Mouse (Mus musculus) left cerebral cortex, adult 8-10 months (tissue): ENCODE results near the gene Xrcc4. TPM values are rescaled to one million over a fixed set of nuclear protein-coding genes. Genes with fewer than 3 reads are reported as not detected.

Source experiments
- DNase-seq, 2 experiments: peaks; one replicate each; pipeline ENCODE4 v3.0.0; 2022; ENCODE audit warnings: low spot score in 2 of 2
- total RNA-seq, 4 experiments: library from RNA; stranded (reverse); gene quantifications; 2 replicates each; pipeline ENCODE4 v1.2.4; 2022

Xrcc4 gene
- total RNA-seq, 4 experiments from 2014 or later, result 14.2 to 19.4 (median 16.6) TPM

- no peak for DNase-seq
Measured at GRCm38 (mm10) chr13:89968671-89969070, 120.7 kb downstream of the Xrcc4 start.

- DNase-seq, result no peak
Measured at GRCm38 (mm10) chr13:89944354-89944753, 145.1 kb downstream of the Xrcc4 start.

- DNase-seq, result no peak
Measured at GRCm38 (mm10) chr13:89929477-89929876, 159.9 kb downstream of the Xrcc4 start.

GRCm38 (mm10) chr13:89918814-89919481 is 170.5 kb downstream of the Xrcc4 start:
- no peak for DNase-seq

- DNase-seq, result no peak
Measured at GRCm38 (mm10) chr13:89914332-89914731, 175.1 kb downstream of the Xrcc4 start.

- DNase-seq, result no peak
Measured at GRCm38 (mm10) chr13:89913891-89914290, 175.5 kb downstream of the Xrcc4 start.

- DNase-seq, result no peak
Measured at GRCm38 (mm10) chr13:89906120-89906519, 183.3 kb downstream of the Xrcc4 start.

- DNase-seq, result no peak
Measured at GRCm38 (mm10) chr13:89899066-89899465, 190.3 kb downstream of the Xrcc4 start.

GRCm38 (mm10) chr13:89892140-89892539 is 197.3 kb downstream of the Xrcc4 start:
- no peak for DNase-seq

- no peak for DNase-seq
Measured at GRCm38 (mm10) chr13:89890159-89890558, 199.2 kb downstream of the Xrcc4 start.

GRCm38 (mm10) chr13:89889074-89889473 is 200.3 kb downstream of the Xrcc4 start:
- DNase-seq, result no peak

- no peak for DNase-seq
Measured at GRCm38 (mm10) chr13:89883523-89883922, 205.9 kb downstream of the Xrcc4 start.

- no peak for DNase-seq
Measured at GRCm38 (mm10) chr13:89881281-89881680, 208.1 kb downstream of the Xrcc4 start.

GRCm38 (mm10) chr13:89878832-89879468 is 210.5 kb downstream of the Xrcc4 start:
- DNase-seq, result peak in 1 of 2 experiments; percentile 15

- DNase-seq, result no peak
Measured at GRCm38 (mm10) chr13:89875499-89875898, 213.9 kb downstream of the Xrcc4 start.

GRCm38 (mm10) chr13:89872725-89873124 is 216.7 kb downstream of the Xrcc4 start:
- no peak for DNase-seq

- DNase-seq, result no peak
Measured at GRCm38 (mm10) chr13:89854139-89854538, 235.3 kb downstream of the Xrcc4 start.

- DNase-seq, result no peak
Measured at GRCm38 (mm10) chr13:89850746-89851145, 238.7 kb downstream of the Xrcc4 start.

GRCm38 (mm10) chr13:89849955-89850354 is 239.5 kb downstream of the Xrcc4 start:
- DNase-seq, result peak in 1 of 2 experiments; percentile 6

- DNase-seq, result no peak
Measured at GRCm38 (mm10) chr13:89838635-89839034, 250.8 kb downstream of the Xrcc4 start.

GRCm38 (mm10) chr13:89834485-89834884 is 254.9 kb downstream of the Xrcc4 start:
- DNase-seq, result no peak

- no peak for DNase-seq
Measured at GRCm38 (mm10) chr13:89833053-89833670, 256.2 kb downstream of the Xrcc4 start.
